Mouse (Mus musculus): ENCODE data around the gene Olfr509. TPM values are rescaled to one million over a fixed set of nuclear protein-coding genes. Genes with fewer than 3 reads are reported as not detected.
"Not testable (repeated sequence)": the region's sequence is repeated elsewhere in the genome, so short reads cannot be mapped to it uniquely, and the experiment has no call there.

Gene Olfr509
- polyA plus RNA-seq (2016; fragmentation: Nextera tagmentation; extraction: Ambion mirVana): not detected in 2 replicates

- Histone ChIP-seq H3K9me3 (no peaks in the 10 kb centered on the region), H3K9ac (no peak within 1 kb of the TSS), H3K4me2 (no peak within 1 kb of the TSS), H3K4me3 (replicated peaks) (no peak within 1 kb of the TSS), H3K36me3 (replicated peaks) (no peaks in the 10 kb centered on the region), H3K4me1 (no peaks in the 10 kb centered on the region), H3K27me3 (no peaks in the 10 kb centered on the region), H3K27ac (no peak within 1 kb of the TSS)
- ATAC-seq (ENCODE audit: low FRiP score): no peak
Measured at GRCm38 (mm10) chr7:108651806-108652205, at the start of gene Olfr509. TSS of gene Olfr509 (minus strand) at chr7:108651906.

GRCm38 (mm10) chr7:108678886-108679285 is 27.2 kb upstream of the Olfr509 start:
- Histone ChIP-seq H3K9me3 (no peaks in the 10 kb centered on the region), H3K36me3 (replicated peaks) (no peaks in the 10 kb centered on the region)

GRCm38 (mm10) chr7:108671058-108671457 is 19.4 kb upstream of the Olfr509 start:
- Histone ChIP-seq H3K27ac (no peak overlapping the region), H3K36me3 (replicated peaks) (no peaks in the 10 kb centered on the region), H3K9me3 (no peaks in the 10 kb centered on the region), H3K4me1 (no peaks in the 10 kb centered on the region), H3K27me3 (no peaks in the 10 kb centered on the region), H3K9ac (no peak overlapping the region), H3K4me2 (no peak overlapping the region), H3K4me3 (replicated peaks) (no peak overlapping the region)
- ATAC-seq (ENCODE audit: low FRiP score): no peak
- WGBS: 79% methylated on average over 1 of the region's 1 CpGs

More at GRCm38 (mm10) chr7:108678886-108679285, 27.2 kb upstream of the Olfr509 start:
- Histone ChIP-seq H3K4me1 (no peaks in the 10 kb centered on the region), H3K4me2 (no peak overlapping the region), H3K4me3 (replicated peaks) (no peak overlapping the region), H3K27ac (no peak overlapping the region), H3K27me3 (no peaks in the 10 kb centered on the region), H3K9ac (no peak overlapping the region)
- ATAC-seq (ENCODE audit: low FRiP score): no peak
- WGBS: 86% methylated on average over 4 of the region's 4 CpGs

- Histone ChIP-seq H3K4me3 (replicated peaks) (no peak within 1 kb of the TSS), H3K27me3 (no peaks in the 10 kb centered on the region), H3K4me2 (no peak within 1 kb of the TSS), H3K27ac (no peak within 1 kb of the TSS), H3K9me3 (no peaks in the 10 kb centered on the region), H3K36me3 (replicated peaks) (no peaks in the 10 kb centered on the region), H3K9ac (no peak within 1 kb of the TSS), H3K4me1 (no peaks in the 10 kb centered on the region)
- 90% methylated on average over 1 of the region's 1 CpGs for WGBS
- no peak for ATAC-seq (ENCODE audit: low FRiP score)
Measured at GRCm38 (mm10) chr7:108666118-108666517, 14.4 kb upstream of the Olfr509 start, which contains the start of gene Olfr510. TSS of gene Olfr510 (plus strand) at chr7:108666418.

GRCm38 (mm10) chr7:108662419-108662818 is 10.7 kb upstream of the Olfr509 start:
- H3K9ac ChIP-seq: no peak overlapping the region
- H3K27ac ChIP-seq: no peak overlapping the region
- no peaks in the 10 kb centered on the region for H3K4me1 ChIP-seq
- H3K4me2 ChIP-seq: no peak overlapping the region
- H3K9me3 ChIP-seq: no peaks in the 10 kb centered on the region
- no peaks in the 10 kb centered on the region for H3K27me3 ChIP-seq
- H3K4me3 ChIP-seq (replicated peaks): no peak overlapping the region
- no peaks in the 10 kb centered on the region for H3K36me3 ChIP-seq (replicated peaks)
- no peak for ATAC-seq (ENCODE audit: low FRiP score)
- WGBS: 75% methylated on average over 3 of the region's 3 CpGs

- H3K36me3 ChIP-seq (replicated peaks): no peaks in the 10 kb centered on the region
- no peak within 1 kb of the TSS for H3K4me2 ChIP-seq
- H3K9me3 ChIP-seq: no peaks in the 10 kb centered on the region
- H3K27me3 ChIP-seq: no peaks in the 10 kb centered on the region
- no peak within 1 kb of the TSS for H3K27ac ChIP-seq
- no peak within 1 kb of the TSS for H3K4me3 ChIP-seq (replicated peaks)
- no peak within 1 kb of the TSS for H3K9ac ChIP-seq
- 82% methylated on average over 3 of the region's 3 CpGs for WGBS
- ATAC-seq (ENCODE audit: low FRiP score): no peak
- H3K4me1 ChIP-seq: no peaks in the 10 kb centered on the region
Measured at GRCm38 (mm10) chr7:108629694-108630093, 22.0 kb downstream of the Olfr509 start, which contains the start of gene Olfr508. TSS of gene Olfr508 (plus strand) at chr7:108629994.

- Histone ChIP-seq H3K36me3 (replicated peaks) (no peaks in the 10 kb centered on the region), H3K27ac (no peak within 1 kb of the TSS), H3K4me1 (no peaks in the 10 kb centered on the region), H3K27me3 (no peaks in the 10 kb centered on the region), H3K4me2 (no peak within 1 kb of the TSS), H3K9me3 (no peaks in the 10 kb centered on the region), H3K4me3 (replicated peaks) (no peak within 1 kb of the TSS), H3K9ac (no peak within 1 kb of the TSS)
- 82% methylated on average over 2 of the region's 2 CpGs for WGBS
- no peak for ATAC-seq (ENCODE audit: low FRiP score)
Measured at GRCm38 (mm10) chr7:108621514-108621913, 30.2 kb downstream of the Olfr509 start, which contains the start of gene Olfr507. TSS of gene Olfr507 (plus strand) at chr7:108621814.

- not testable (repeated sequence) for H3K4me2 ChIP-seq; H3K9me3 ChIP-seq; ATAC-seq (ENCODE audit: low FRiP score); H3K36me3 ChIP-seq (replicated peaks); H3K27me3 ChIP-seq; H3K4me3 ChIP-seq (replicated peaks); H3K9ac ChIP-seq; H3K27ac ChIP-seq; H3K4me1 ChIP-seq
- 65% methylated on average over 3 of the region's 3 CpGs for WGBS
Measured at GRCm38 (mm10) chr7:108616781-108617180, 34.9 kb downstream of the Olfr509 start.

- H3K4me3 ChIP-seq (replicated peaks): no peak overlapping the region
- no peaks in the 10 kb centered on the region for H3K36me3 ChIP-seq (replicated peaks)
- H3K27me3 ChIP-seq: no peaks in the 10 kb centered on the region
- ATAC-seq (ENCODE audit: low FRiP score): no peak
- H3K4me2 ChIP-seq: no peak overlapping the region
- 82% methylated on average over 2 of the region's 2 CpGs for WGBS
- H3K4me1 ChIP-seq: no peaks in the 10 kb centered on the region
- no peak overlapping the region for H3K9ac ChIP-seq
- H3K9me3 ChIP-seq: no peaks in the 10 kb centered on the region
- no peak overlapping the region for H3K27ac ChIP-seq
Measured at GRCm38 (mm10) chr7:108614110-108614509, 37.6 kb downstream of the Olfr509 start.

- no peak within 1 kb of the TSS for H3K9ac ChIP-seq
- no peaks in the 10 kb centered on the region for H3K36me3 ChIP-seq (replicated peaks)
- H3K27me3 ChIP-seq: no peaks in the 10 kb centered on the region
- no peak within 1 kb of the TSS for H3K4me3 ChIP-seq (replicated peaks)
- H3K27ac ChIP-seq: no peak within 1 kb of the TSS
- no peaks in the 10 kb centered on the region for H3K4me1 ChIP-seq
- no peak for ATAC-seq (ENCODE audit: low FRiP score)
- H3K4me2 ChIP-seq: no peak within 1 kb of the TSS
- no peaks in the 10 kb centered on the region for H3K9me3 ChIP-seq
Measured at GRCm38 (mm10) chr7:108610487-108610886, 41.2 kb downstream of the Olfr509 start, which contains the start of gene Olfr506. TSS of gene Olfr506 (plus strand) at chr7:108610787.

GRCm38 (mm10) chr7:108601916-108602315 is 49.8 kb downstream of the Olfr509 start:
- not testable (repeated sequence) for H3K27me3 ChIP-seq; H3K36me3 ChIP-seq (replicated peaks); ATAC-seq (ENCODE audit: low FRiP score); H3K9ac ChIP-seq; H3K4me2 ChIP-seq; H3K4me1 ChIP-seq; H3K27ac ChIP-seq; H3K4me3 ChIP-seq (replicated peaks); H3K9me3 ChIP-seq
- WGBS: 79% methylated on average over 3 of the region's 3 CpGs

Measured in forebrain, embryonic 12.5 days (tissue).